Mouse (Mus musculus): ENCODE measurements around the gene Map1lc3b. TPM values are rescaled to one million over a fixed set of nuclear protein-coding genes. Genes with fewer than 3 reads are reported as not detected.

Gene Map1lc3b
- polyA plus RNA-seq, 1 experiment from 2014 or later = 200 TPM

Other genes starting within 250 kb of the Map1lc3b start
- not detected in 2 replicates for gene 1700018B08Rik, start 46.0 kb upstream of the Map1lc3b start, polyA plus RNA-seq (2015; fragmentation: Nextera tagmentation; extraction: Ambion mirVana)
- gene Fbxo31, start 11.6 kb upstream of the Map1lc3b start, polyA plus RNA-seq (2015; fragmentation: Nextera tagmentation; extraction: Ambion mirVana) = 15.9 and 17.3 TPM in 2 replicates
- gene Zcchc14, start 62.5 kb downstream of the Map1lc3b start, polyA plus RNA-seq (2015; fragmentation: Nextera tagmentation; extraction: Ambion mirVana) = 13.5 and 14.2 TPM in 2 replicates
- gene Jph3, start 139.3 kb downstream of the Map1lc3b start, polyA plus RNA-seq (2015; fragmentation: Nextera tagmentation; extraction: Ambion mirVana) = 0.44 and 0.86 TPM in 2 replicates
- 39.4 and 41.8 TPM in 2 replicates for gene Klhdc4, start 239.2 kb downstream of the Map1lc3b start, polyA plus RNA-seq (2015; fragmentation: Nextera tagmentation; extraction: Ambion mirVana)